Mouse (Mus musculus) cortical plate, adult 2 months (tissue): ENCODE measurements at regions not wholly inside any gene's neighbourhood (a gene's known extent, or its start where the extent isn't known, plus 50 kb on each side); places are given as distances from the start of the nearest gene placed in this dataset.

Source experiments
- H3K27ac ChIP-seq: fragments of 200-500 bp; 2 replicates; pipeline ENCODE4 v1.5.1; 2012; ENCODE audit warnings: low read length, control low read depth, inconsistent platforms; ENCODE audit not compliant: insufficient read depth
- H3K4me1 ChIP-seq: fragments of 200-500 bp; 2 replicates; pipeline ENCODE4 v1.6.1; 2011; ENCODE audit warnings: low read length; ENCODE audit not compliant: control insufficient read depth, insufficient read depth
- H3K4me3 ChIP-seq: fragments of 200-500 bp; 2 replicates; pipeline ENCODE4 v1.5.1; 2011; ENCODE audit warnings: mild to moderate bottlenecking, low read length, control low read depth; ENCODE audit not compliant: insufficient read depth
- CTCF ChIP-seq: fragments of 200-500 bp; IDR thresholded peaks from 2 replicates; pipeline ENCODE4 v1.5.1; 2011; ENCODE audit warnings: mild to moderate bottlenecking, control low read depth, low read length; ENCODE audit not compliant: insufficient read depth; ENCODE audit errors: extremely low read depth
- POLR2A ChIP-seq: fragments of 200-500 bp; IDR thresholded peaks from 2 replicates; pipeline ENCODE4 v1.6.1; 2011; ENCODE audit warnings: mild to moderate bottlenecking, low read length, control low read depth; ENCODE audit not compliant: insufficient read depth; ENCODE audit errors: extremely low read depth

- no peak overlapping the region for H3K4me3 ChIP-seq
- TF ChIP-seq CTCF, result no peak
- TF ChIP-seq POLR2A, result no peak
- no peaks in the 10 kb centered on the region; the same call in 1 of the 2 replicates for H3K4me1 ChIP-seq
- no peak overlapping the region for H3K27ac ChIP-seq
These were observed 227.3 kb upstream of the Bmper start for GRCm38 (mm10) chr9:22995564-22995963.

GRCm38 (mm10) chr9:22998306-22998705 lies 224.6 kb upstream of the Bmper start:
- no peaks in the 10 kb centered on the region; the same call in 1 of the 2 replicates for H3K4me1 ChIP-seq
- H3K27ac ChIP-seq, result no peak overlapping the region
- H3K4me3 ChIP-seq, result no peak overlapping the region
- TF ChIP-seq CTCF (no peak), POLR2A (no peak)

GRCm38 (mm10) chr9:22999181-22999580 lies 223.7 kb upstream of the Bmper start:
- Histone ChIP-seq H3K27ac (no peak overlapping the region), H3K4me1 (no peaks in the 10 kb centered on the region; the same call in 1 of the 2 replicates), H3K4me3 (no peak overlapping the region)
- no peak for TF ChIP-seq POLR2A
- TF ChIP-seq CTCF, result no peak

GRCm38 (mm10) chr9:23000200-23000599 lies 222.7 kb upstream of the Bmper start:
- Histone ChIP-seq H3K4me1 (no peaks in the 10 kb centered on the region; the same call in 1 of the 2 replicates), H3K4me3 (no peak overlapping the region), H3K27ac (no peak overlapping the region)
- no peak for TF ChIP-seq POLR2A
- TF ChIP-seq CTCF, result no peak

GRCm38 (mm10) chr9:23003195-23004061 lies 219.4 kb upstream of the Bmper start:
- no peak overlapping the region for H3K4me3 ChIP-seq
- H3K27ac ChIP-seq, result no peak overlapping the region
- TF ChIP-seq POLR2A (no peak), CTCF (no peak)
- no peaks in the 10 kb centered on the region; the same call in 1 of the 2 replicates for H3K4me1 ChIP-seq

- no peak overlapping the region for H3K4me3 ChIP-seq
- H3K4me1 ChIP-seq, result no peaks in the 10 kb centered on the region; the same call in 1 of the 2 replicates
- H3K27ac ChIP-seq, result no peak overlapping the region
- TF ChIP-seq POLR2A (no peak), CTCF (no peak)
These were observed 217.9 kb upstream of the Bmper start for GRCm38 (mm10) chr9:23005005-23005404.

- no peak overlapping the region for H3K4me3 ChIP-seq
These were observed 213.3 kb upstream of the Bmper start for GRCm38 (mm10) chr9:23009462-23010183.

GRCm38 (mm10) chr9:23011316-23011959 lies 211.4 kb upstream of the Bmper start:
- Histone ChIP-seq H3K4me1 (no peaks in the 10 kb centered on the region), H3K27ac (no peak overlapping the region), H3K4me3 (no peak overlapping the region)
- TF ChIP-seq POLR2A (no peak), CTCF (no peak)

More at GRCm38 (mm10) chr9:23009462-23010183, 213.3 kb upstream of the Bmper start:
- no peaks in the 10 kb centered on the region for H3K4me1 ChIP-seq
- TF ChIP-seq POLR2A (no peak), CTCF (no peak)
- H3K27ac ChIP-seq, result no peak overlapping the region

GRCm38 (mm10) chr9:23012130-23012529 lies 210.7 kb upstream of the Bmper start:
- TF ChIP-seq CTCF (peak; percentile 14; the same call in 1 of the 2 replicates), POLR2A (no peak)
- Histone ChIP-seq H3K27ac (no peak overlapping the region), H3K4me1 (no peaks in the 10 kb centered on the region), H3K4me3 (no peak overlapping the region)
